Mouse (Mus musculus) limb, embryonic 14.5 days (tissue): ENCODE measurements around the gene Pias4. TPM values are rescaled to one million over a fixed set of nuclear protein-coding genes. Genes with fewer than 3 reads are reported as not detected.

Source experiments
- ATAC-seq: fragments of 200-750 bp; cut with Nextera tagmentation; 2 replicates; pipeline ENCODE4 v1.8.0; 2017; ENCODE audit warnings: low read depth, moderate number of reproducible peaks, moderate TSS enrichment; ENCODE audit not compliant: low FRiP score
- DNase-seq: peaks from one replicate; pipeline ENCODE4 v3.0.0-alpha.2; 2015; ENCODE audit warnings: low spot score
- H3K27ac ChIP-seq: fragments of 300-500 bp; sonication (generic); replicated peaks from 2 replicates; pipeline ENCODE4 v1.5.1; 2014; ENCODE audit warnings: low read depth, mild to moderate bottlenecking, low read length, moderate library complexity, mixed read lengths
- H3K27me3 ChIP-seq: fragments of 300-500 bp; sonication (generic); 2 replicates; pipeline ENCODE4 v1.6.1; 2014; ENCODE audit warnings: low read length, mixed read lengths; ENCODE audit not compliant: control insufficient read depth, insufficient read depth
- H3K36me3 ChIP-seq: fragments of 300-500 bp; sonication (generic); 2 replicates; pipeline ENCODE4 v1.6.1; 2014; ENCODE audit warnings: mild to moderate bottlenecking, low read length, moderate library complexity, mixed read lengths; ENCODE audit not compliant: control insufficient read depth, insufficient read depth
- H3K4me1 ChIP-seq: fragments of 300-500 bp; sonication (generic); 2 replicates; pipeline ENCODE4 v1.6.1; 2014; ENCODE audit warnings: antibody characterized with exemption, low read length, mixed read lengths; ENCODE audit not compliant: control insufficient read depth, insufficient read depth
- H3K4me2 ChIP-seq: fragments of 300-500 bp; sonication (generic); replicated peaks from 2 replicates; pipeline ENCODE4 v1.6.1; 2014; ENCODE audit warnings: low read depth, mild to moderate bottlenecking, low read length, moderate library complexity; ENCODE audit not compliant: severe bottlenecking
- H3K4me3 ChIP-seq: fragments of 300-500 bp; sonication (generic); replicated peaks from 2 replicates; pipeline ENCODE4 v1.5.1; 2014; ENCODE audit warnings: low read length
- H3K9ac ChIP-seq: fragments of 300-500 bp; sonication (generic); 2 replicates; pipeline ENCODE4 v1.6.1; 2014; ENCODE audit warnings: mild to moderate bottlenecking, low read depth, low read length, moderate library complexity; ENCODE audit not compliant: severe bottlenecking
- H3K9me3 ChIP-seq: fragments of 300-500 bp; sonication (generic); 2 replicates; pipeline ENCODE4 v1.6.1; 2016; ENCODE audit warnings: low read length; ENCODE audit not compliant: control insufficient read depth
- POLR2A ChIP-seq: fragments of 200-500 bp; IDR thresholded peaks from 2 replicates; pipeline ENCODE4 v1.8.0; 2012; ENCODE audit warnings: inconsistent platforms, mild to moderate bottlenecking, moderate library complexity, borderline replicate concordance; ENCODE audit not compliant: insufficient read depth, insufficient read length; ENCODE audit errors: extremely low read depth
- WGBS: fragments of 180-500 bp; shearing (Covaris S2); extraction: QIAGEN DNeasy Blood & Tissue Kit; methylation state at CpG from one replicate; pipeline ENCODE4 v1.1.7; 2014; 5-methylcytosine and 5-hydroxymethylcytosine counted together
- polyA plus RNA-seq, 2 experiments: library from polyadenylated mRNA; depleted of rRNA in 1 of 2; stranded (reverse) in 1 of 2; unstranded in 1 of 2; fragments of >200 nt; fragmentation: Nextera tagmentation in 1 of 2; extraction: Ambion mirVana in 1 of 2; gene quantifications; 2 replicates each; pipeline versions ENCODE4 v1.2.1 to v1.2.3; 2012 to 2014

Gene Pias4
- polyA plus RNA-seq, 2 experiments, result 35.1 to 40.4 TPM

GRCm38 (mm10) chr10:81204137-81204536 lies 36.4 kb upstream of the Pias4 start:
- WGBS, result 76% methylated on average over 4 of the region's 4 CpGs
- H3K27ac ChIP-seq, result no peak overlapping the region
- H3K27me3 ChIP-seq, result no peaks in the 10 kb centered on the region; the same call in 1 of the 2 replicates
- no peaks in the 10 kb centered on the region for H3K9me3 ChIP-seq
- DNase-seq, result no peak
- H3K4me2 ChIP-seq, result no peak overlapping the region
- ATAC-seq, result no peak
- no peaks in the 10 kb centered on the region for H3K4me1 ChIP-seq
- H3K9ac ChIP-seq, result no peak overlapping the region
- no peak overlapping the region for H3K4me3 ChIP-seq
- no peak for TF ChIP-seq POLR2A
- H3K36me3 ChIP-seq, result no peaks in the 10 kb centered on the region

GRCm38 (mm10) chr10:81202978-81203720 lies 35.4 kb upstream of the Pias4 start:
- WGBS, result 64% methylated on average over 8 of the region's 8 CpGs
- DNase-seq, result no peak
- H3K4me3 ChIP-seq, result no peak overlapping the region
- H3K27ac ChIP-seq, result no peak overlapping the region
- H3K27me3 ChIP-seq, result no peaks in the 10 kb centered on the region; the same call in 1 of the 2 replicates
- H3K4me1 ChIP-seq, result no peaks in the 10 kb centered on the region
- no peaks in the 10 kb centered on the region for H3K9me3 ChIP-seq
- no peak for TF ChIP-seq POLR2A
- no peak overlapping the region for H3K4me2 ChIP-seq
- H3K36me3 ChIP-seq, result no peaks in the 10 kb centered on the region
- H3K9ac ChIP-seq, result no peak overlapping the region
- no peak for ATAC-seq

GRCm38 (mm10) chr10:81201807-81202758 lies 34.4 kb upstream of the Pias4 start, which contains the start of gene Nmrk2:
TSS of gene Nmrk2 (minus strand) at chr10:81202051.
- DNase-seq (no peak), ATAC-seq (no peak)
- Histone ChIP-seq H3K4me3 (no peak within 1 kb of the TSS), H3K9me3 (no peaks in the 10 kb centered on the region), H3K9ac (no peak within 1 kb of the TSS), H3K4me2 (no peak within 1 kb of the TSS), H3K27me3 (no peaks in the 10 kb centered on the region; the same call in 1 of the 2 replicates), H3K27ac (no peak within 1 kb of the TSS), H3K36me3 (no peaks in the 10 kb centered on the region), H3K4me1 (no peaks in the 10 kb centered on the region)
- 58% methylated on average over 13 of the region's 13 CpGs for whole genome bisulfite sequencing
- no peak for TF ChIP-seq POLR2A

DNA sequence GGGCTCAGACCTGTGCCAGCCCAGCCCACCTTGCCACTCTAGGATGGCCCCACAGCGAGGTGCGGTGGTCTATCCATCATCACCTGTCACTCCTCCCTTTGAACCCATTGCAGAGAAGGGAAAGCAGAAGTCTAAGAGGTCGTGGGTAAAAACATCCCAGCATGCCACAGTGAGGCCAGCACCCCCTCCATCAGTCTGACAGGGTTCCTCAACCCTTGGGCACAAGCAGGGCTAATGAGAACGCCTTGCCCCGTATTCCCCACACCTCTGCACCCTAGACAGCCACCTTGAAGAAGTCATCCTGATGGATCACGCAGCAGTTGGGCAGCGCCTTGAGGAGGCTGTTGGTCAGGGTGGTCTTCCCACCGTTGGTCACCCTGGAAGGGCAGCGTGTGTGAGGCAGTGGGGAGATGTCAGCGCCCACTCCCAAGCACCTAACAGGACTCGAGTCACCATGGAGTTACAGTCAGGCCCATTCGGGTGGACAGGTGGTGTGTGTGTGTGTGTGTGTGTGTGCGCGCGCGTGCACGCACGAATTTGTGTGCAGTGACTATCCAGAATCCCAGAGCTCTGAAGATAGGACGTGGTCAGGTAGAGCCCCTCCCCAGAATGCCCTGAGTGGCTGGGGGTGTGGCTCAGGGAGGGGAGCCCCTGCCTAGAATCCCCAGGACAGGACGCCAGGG lies 33.0 kb upstream of the Pias4 start:
- no peaks in the 10 kb centered on the region for H3K9me3 ChIP-seq
- H3K4me1 ChIP-seq, result no peaks in the 10 kb centered on the region
- no peak for ATAC-seq
- H3K27me3 ChIP-seq, result peaks cover 11% of the 10 kb centered on the region; the same call in 1 of the 2 replicates
- H3K4me3 ChIP-seq, result no peak overlapping the region
- TF ChIP-seq POLR2A, result no peak
- H3K4me2 ChIP-seq, result no peak overlapping the region
- H3K36me3 ChIP-seq, result no peaks in the 10 kb centered on the region
- no peak overlapping the region for H3K9ac ChIP-seq
- no peak for DNase-seq
- no peak overlapping the region for H3K27ac ChIP-seq
- 74% methylated on average over 20 of the region's 20 CpGs for WGBS

DNA sequence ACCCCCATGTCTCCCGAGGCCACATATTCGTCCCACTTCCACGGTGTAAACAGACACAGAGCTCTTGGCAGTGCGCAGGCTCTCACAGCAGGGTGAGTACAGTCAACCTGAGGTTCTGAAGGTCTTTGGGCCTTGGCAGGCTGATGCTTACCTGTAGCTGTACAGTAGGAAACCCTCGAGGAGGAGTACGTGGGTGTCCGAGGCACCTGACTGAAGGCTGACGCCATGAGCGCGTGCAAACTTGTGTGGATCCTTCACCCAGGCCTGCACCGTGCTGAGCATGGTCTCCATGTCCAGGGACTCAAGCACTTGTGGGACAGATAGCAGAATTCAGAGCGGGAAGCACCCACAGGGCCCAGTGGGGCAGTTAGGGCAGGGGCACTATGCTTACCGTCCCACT lies 32.4 kb upstream of the Pias4 start:
- Histone ChIP-seq H3K4me2 (no peak overlapping the region), H3K9me3 (no peaks in the 10 kb centered on the region), H3K9ac (no peak overlapping the region), H3K27me3 (peaks cover 11% of the 10 kb centered on the region), H3K4me1 (no peaks in the 10 kb centered on the region), H3K36me3 (no peaks in the 10 kb centered on the region), H3K4me3 (no peak overlapping the region), H3K27ac (no peak overlapping the region)
- ATAC-seq (no peak), DNase-seq (no peak)
- WGBS, result 81% methylated on average over 13 of the region's 13 CpGs
- TF ChIP-seq POLR2A, result no peak
